Mouse (Mus musculus) limb, embryonic 10.5 days (tissue): Measurements from ENCODE around the gene Tgfb1. TPM values are rescaled to one million over a fixed set of nuclear protein-coding genes. Genes with fewer than 3 reads are reported as not detected.

ENCODE experiments used
- DNase-seq: peaks from one replicate; pipeline ENCODE4 v3.0.0-alpha.2; 2017; ENCODE audit warnings: low spot score
- H3K27ac ChIP-seq: fragments of 300-500 bp; sonication (generic); 2 replicates; pipeline ENCODE4 v1.5.1; 2016; ENCODE audit warnings: mild to moderate bottlenecking
- H3K27me3 ChIP-seq: fragments of 300-500 bp; sonication (generic); 2 replicates; pipeline ENCODE4 v1.6.1; 2016; ENCODE audit warnings: low read depth, mild to moderate bottlenecking; ENCODE audit not compliant: poor library complexity, severe bottlenecking
- H3K36me3 ChIP-seq: fragments of 300-500 bp; sonication (generic); 2 replicates; pipeline ENCODE4 v1.6.1; 2016; ENCODE audit warnings: mild to moderate bottlenecking, moderate library complexity
- H3K4me1 ChIP-seq: fragments of 300-500 bp; sonication (generic); 2 replicates; pipeline ENCODE4 v1.6.1; 2016
- H3K4me3 ChIP-seq: fragments of 300-500 bp; sonication (generic); 2 replicates; pipeline ENCODE4 v1.5.1; 2016; ENCODE audit warnings: mild to moderate bottlenecking, moderate library complexity
- H3K9me3 ChIP-seq: fragments of 300-500 bp; sonication (generic); replicated peaks from 2 replicates; pipeline ENCODE4 v1.6.1; 2016; ENCODE audit warnings: mild to moderate bottlenecking
- WGBS: fragments of 180-500 bp; shearing (Covaris S2); methylation state at CpG from one replicate; pipeline ENCODE4 v1.1.7; 2016; 5-methylcytosine and 5-hydroxymethylcytosine counted together
- polyA plus RNA-seq: library from polyadenylated mRNA; unstranded; fragments of >200 nt; fragmentation: Nextera tagmentation; extraction: Ambion mirVana; gene quantifications from 2 replicates; pipeline ENCODE4 v1.2.1, GENCODE M21; 2016

The Tgfb1 gene
- polyA plus RNA-seq, 1 experiment from 2014 or later = 1.4 TPM

- no peak for DNase-seq
- H3K27me3 ChIP-seq = no peaks in the 10 kb centered on the region
- H3K36me3 ChIP-seq = peaks cover 100% of the 10 kb centered on the region
- 95% methylated on average over 2 of the region's 2 CpGs for WGBS
- no peak overlapping the region for H3K27ac ChIP-seq
- no peak overlapping the region for H3K4me3 ChIP-seq
- no peaks in the 10 kb centered on the region for H3K9me3 ChIP-seq
- H3K4me1 ChIP-seq = no peaks in the 10 kb centered on the region
Observed at GRCm38 (mm10) chr7:25736920-25737319, 50.1 kb downstream of the Tgfb1 start.

GRCm38 (mm10) chr7:25738277-25738676 lies 51.5 kb downstream of the Tgfb1 start:
- peaks cover 100% of the 10 kb centered on the region for H3K36me3 ChIP-seq
- no peak for DNase-seq
- 90% methylated on average over 3 of the region's 3 CpGs for WGBS
- no peak overlapping the region for H3K27ac ChIP-seq
- H3K4me1 ChIP-seq = no peaks in the 10 kb centered on the region
- H3K27me3 ChIP-seq = no peaks in the 10 kb centered on the region
- H3K9me3 ChIP-seq = no peaks in the 10 kb centered on the region
- H3K4me3 ChIP-seq = no peak overlapping the region

- no peak for DNase-seq
- WGBS = 77% methylated on average over 3 of the region's 3 CpGs
- Histone ChIP-seq H3K27ac (no peak overlapping the region), H3K4me1 (peaks cover under 1% of the 10 kb centered on the region; the same call in 1 of the 2 replicates), H3K9me3 (no peaks in the 10 kb centered on the region), H3K36me3 (peaks cover 100% of the 10 kb centered on the region), H3K4me3 (no peak overlapping the region), H3K27me3 (no peaks in the 10 kb centered on the region)
Observed at GRCm38 (mm10) chr7:25746844-25747243, 60.0 kb downstream of the Tgfb1 start.

DNA sequence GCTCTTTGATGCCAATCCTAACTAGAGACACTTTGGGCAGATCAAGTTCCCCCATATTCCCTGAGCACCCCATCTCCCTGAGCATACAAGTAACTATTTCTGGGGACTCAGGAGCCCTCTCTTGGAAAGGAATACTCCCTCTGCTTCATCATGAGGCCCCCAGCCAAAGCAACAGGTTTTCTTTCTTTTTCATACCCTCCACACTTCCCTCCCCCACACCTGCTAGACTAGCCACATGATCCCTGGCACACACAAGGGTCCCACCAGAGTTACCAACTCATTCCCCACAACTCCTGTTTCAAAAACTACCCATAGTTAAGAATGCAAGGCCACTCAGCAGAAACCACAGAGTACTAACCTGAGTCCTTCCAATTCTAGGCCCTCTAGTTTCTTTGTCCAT lies 66.3 kb downstream of the Tgfb1 start:
- peaks cover 46% of the 10 kb centered on the region for H3K36me3 ChIP-seq
- H3K4me1 ChIP-seq = peaks cover 17% of the 10 kb centered on the region
- peak overlapping the region; percentile 99 for H3K27ac ChIP-seq
- H3K27me3 ChIP-seq = no peaks in the 10 kb centered on the region
- no peak for DNase-seq
- H3K9me3 ChIP-seq = no peaks in the 10 kb centered on the region
- peak overlapping the region; percentile 99 for H3K4me3 ChIP-seq

DNA sequence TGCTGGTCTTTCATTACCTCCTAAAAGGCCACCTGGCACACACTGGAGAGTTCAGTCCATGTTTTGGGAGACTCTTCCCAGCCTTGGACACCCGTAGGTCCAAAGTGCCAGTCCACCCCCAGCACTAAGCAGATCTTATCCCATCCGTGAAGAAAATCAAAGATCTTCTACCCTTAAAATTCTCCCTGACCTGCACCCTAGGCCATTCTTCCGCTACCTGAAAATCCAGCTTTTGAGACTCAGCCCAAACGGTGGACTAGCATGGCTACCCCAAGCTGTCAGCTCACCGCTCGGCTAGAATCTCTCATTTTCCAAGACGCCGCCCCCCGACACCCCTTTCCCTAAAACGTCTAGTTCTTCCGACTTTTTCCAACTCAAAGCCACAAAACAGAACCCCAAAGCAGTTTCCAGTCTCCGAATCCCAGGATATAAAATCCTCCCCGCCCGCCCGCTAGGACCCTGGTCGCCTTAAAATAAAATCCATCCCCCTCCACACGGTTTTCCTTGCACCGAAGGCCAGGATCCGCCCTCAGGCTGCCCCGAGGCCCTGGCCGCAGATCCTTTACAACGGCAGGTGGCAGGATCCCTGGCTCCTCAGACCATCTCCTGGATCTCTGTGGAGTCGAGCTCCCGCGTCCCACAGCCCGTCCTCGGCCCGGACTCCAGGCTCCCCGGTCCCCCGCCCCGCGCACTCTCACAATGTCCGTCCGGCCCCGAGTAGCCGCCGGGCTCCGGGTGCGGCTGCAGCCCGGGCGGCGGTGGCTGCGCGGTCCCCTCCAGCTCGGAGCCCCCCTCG lies 67.0 kb downstream of the Tgfb1 start:
- peaks cover 42% of the 10 kb centered on the region for H3K36me3 ChIP-seq
- peak overlapping the region; percentile 99 for H3K27ac ChIP-seq
- no peaks in the 10 kb centered on the region for H3K27me3 ChIP-seq
- DNase-seq = no peak
- H3K9me3 ChIP-seq = no peaks in the 10 kb centered on the region
- WGBS = under 1% methylated on average over 46 of the region's 46 CpGs
- H3K4me1 ChIP-seq = peaks cover 17% of the 10 kb centered on the region
- peak overlapping the region; percentile 99 for H3K4me3 ChIP-seq

DNA sequence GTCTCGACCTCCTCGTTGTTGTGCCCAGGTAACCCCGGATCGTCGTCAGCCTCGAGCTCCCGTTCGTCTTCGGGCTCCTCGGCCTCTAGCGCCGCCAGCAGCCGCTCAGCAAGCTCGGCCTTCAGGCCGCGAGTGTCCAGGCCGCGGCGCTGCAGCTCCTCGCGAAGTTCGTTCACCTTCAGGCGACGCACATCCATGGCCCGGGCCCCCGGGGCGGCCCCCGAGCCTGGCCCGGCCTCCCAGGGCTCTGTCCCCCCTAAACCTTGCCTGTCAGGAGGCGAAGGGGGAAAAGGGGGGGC lies 67.6 kb downstream of the Tgfb1 start:
- no peak for DNase-seq
- H3K36me3 ChIP-seq = peaks cover 36% of the 10 kb centered on the region
- under 1% methylated on average over 30 of the region's 30 CpGs for WGBS

More for the DNA sequence above, 67.6 kb downstream of the Tgfb1 start:
- peak overlapping the region; percentile 99 for H3K27ac ChIP-seq
- H3K27me3 ChIP-seq = no peaks in the 10 kb centered on the region
- H3K4me3 ChIP-seq = peak overlapping the region; percentile 99
- no peaks in the 10 kb centered on the region for H3K9me3 ChIP-seq
- peaks cover 17% of the 10 kb centered on the region for H3K4me1 ChIP-seq

Other genes starting within 250 kb of the Tgfb1 start
- gene Ceacam1, start 209.4 kb upstream of the Tgfb1 start, polyA plus RNA-seq = 1.5 and 1.7 TPM in 2 replicates
- 0.08 TPM in 1 of 2 replicates, not detected in the other for gene Ceacam2, start 147.1 kb upstream of the Tgfb1 start, polyA plus RNA-seq
- gene Erich4, start 71.1 kb upstream of the Tgfb1 start, polyA plus RNA-seq = not detected in 2 replicates
- gene Dmac2, start 67.6 kb upstream of the Tgfb1 start, polyA plus RNA-seq = 34.1 and 35.2 TPM in 2 replicates
- 1.4 and 1.9 TPM in 2 replicates for gene B3gnt8, start 60.3 kb upstream of the Tgfb1 start, polyA plus RNA-seq
- gene Bckdha, start 28.0 kb upstream of the Tgfb1 start, polyA plus RNA-seq = 63.0 and 66.4 TPM in 2 replicates
- 88.3 and 109 TPM in 2 replicates for gene Exosc5, start 27.8 kb upstream of the Tgfb1 start, polyA plus RNA-seq
- gene Tmem91, start 11.8 kb upstream of the Tgfb1 start, polyA plus RNA-seq = 2.9 and 3.4 TPM in 2 replicates
- 33.0 and 37.7 TPM in 2 replicates for gene B9d2, start 6.2 kb upstream of the Tgfb1 start, polyA plus RNA-seq
- gene Ccdc97, start 32.1 kb downstream of the Tgfb1 start, polyA plus RNA-seq = 31.5 and 32.3 TPM in 2 replicates
- gene Hnrnpul1, start 67.8 kb downstream of the Tgfb1 start, polyA plus RNA-seq = 61.7 and 67.7 TPM in 2 replicates
- gene Axl, start 101.7 kb downstream of the Tgfb1 start, polyA plus RNA-seq = 19.4 and 28.1 TPM in 2 replicates
- 1.0 and 1.1 TPM in 2 replicates for gene Cyp2s1, start 129.9 kb downstream of the Tgfb1 start, polyA plus RNA-seq
- not detected in 2 replicates for gene Cyp2b10, start 210.6 kb downstream of the Tgfb1 start, polyA plus RNA-seq